Mouse (Mus musculus) left cerebral cortex, postnatal 14 days (tissue): ENCODE data around the gene Faap20. TPM values are rescaled to one million over a fixed set of nuclear protein-coding genes. Genes with fewer than 3 reads are reported as not detected.
A peak's percentile ranks its signal among the peaks of the same experiment; 100 is the strongest.

Experiments used
- DNase-seq, 2 experiments: peaks; one replicate each; pipeline ENCODE4 v3.0.0; 2021 to 2022; ENCODE audit warnings: low spot score in 2 of 2, mixed read lengths in 1 of 2
- intact Hi-C: fragments of 180-260 bp; cut with DNase I; formaldehyde crosslinking; loops from one replicate; pipeline ENCODE4 v1.15.1; 2025
- total RNA-seq, 2 experiments: library from RNA; stranded (reverse); gene quantifications; 2 replicates each; pipeline ENCODE4 v1.2.3; 2021

Gene Faap20
- total RNA-seq, 2 experiments from 2014 or later = 22.6 to 27.0 TPM

- intact Hi-C loops = no loop called here
- no peak for DNase-seq
Observed at GRCm38 (mm10) chr4:155301098-155301447, 51.5 kb downstream of the Faap20 start.

GRCm38 (mm10) chr4:155301965-155302364 is 52.4 kb downstream of the Faap20 start:
- no peak for DNase-seq
- intact Hi-C loops = no loop called here

GRCm38 (mm10) chr4:155304508-155305096 is 55.0 kb downstream of the Faap20 start:
- no peak for DNase-seq

GRCm38 (mm10) chr4:155305531-155306031 is 56.0 kb downstream of the Faap20 start:
- intact Hi-C loops = loop anchor here (5.0 kb wide), 1 partner anchor 38 kb away; no protein-coding TSS in a partner anchor
- peak; percentile 70 to 93 for DNase-seq

More at GRCm38 (mm10) chr4:155304508-155305096, 55.0 kb downstream of the Faap20 start:
- intact Hi-C loops = loop anchor here (5.0 kb wide), 1 partner anchor 37 kb away; no protein-coding TSS in a partner anchor

Other genes starting within 250 kb of the Faap20 start
- 10 to 100 TPM; 50.2 to 50.5 TPM for gene Plch2, start 193.0 kb upstream of the Faap20 start, total RNA-seq
- gene Pex10, start 182.8 kb upstream of the Faap20 start, total RNA-seq = 10 to 100 TPM; 21.2 to 23.1 TPM
- 10 to 100 TPM; 65.5 to 67.8 TPM for gene Rer1, start 163.4 kb upstream of the Faap20 start, total RNA-seq
- 10 to 100 TPM; 12.1 to 12.9 TPM for gene Morn1, start 163.2 kb upstream of the Faap20 start, total RNA-seq
- 100 to 1,000 TPM; 110 to 111 TPM for gene Ski, start 27.2 kb upstream of the Faap20 start, total RNA-seq
- gene Prkcz, start 111.6 kb downstream of the Faap20 start, total RNA-seq = 100 to 1,000 TPM; 204 to 214 TPM
- 10 to 100 TPM; 58.3 to 66.1 TPM for gene Gabrd, start 148.3 kb downstream of the Faap20 start, total RNA-seq
- gene Cfap74, start 159.4 kb downstream of the Faap20 start, total RNA-seq = 10 to 100 TPM; 11.2 to 11.7 TPM
- 1 to 10 TPM; 1.2 to 2.9 TPM for gene Tmem52, start 219.3 kb downstream of the Faap20 start, total RNA-seq
- 1,000 to 10,000 TPM in 1 of 2 experiments, 100 to 1,000 TPM in 1; 991 to 1,025 TPM for gene Gnb1, start 241.6 kb downstream of the Faap20 start, total RNA-seq